Mouse (Mus musculus) hindbrain, embryonic 11.5 days (tissue): ENCODE results near the gene Cit. TPM values are rescaled to one million over a fixed set of nuclear protein-coding genes. Genes with fewer than 3 reads are reported as not detected.
"Not testable (repeated sequence)": the region's sequence is repeated elsewhere in the genome, so short reads cannot be mapped to it uniquely, and the experiment has no call there.

Source experiments
- ATAC-seq: fragments of 200-750 bp; cut with Nextera tagmentation; 2 replicates; pipeline ENCODE4 v1.8.0; 2017; ENCODE audit warnings: mild to moderate bottlenecking, moderate TSS enrichment, moderate library complexity; ENCODE audit not compliant: low FRiP score
- DNase-seq: peaks from one replicate; pipeline ENCODE4 v3.0.0-alpha.2; 2015; ENCODE audit warnings: low spot score
- H3K27ac ChIP-seq: fragments of 300-500 bp; sonication (generic); 2 replicates; pipeline ENCODE4 v1.5.1; 2014; ENCODE audit warnings: mild to moderate bottlenecking, low read depth, low read length
- H3K27me3 ChIP-seq: fragments of 300-500 bp; sonication (generic); 2 replicates; pipeline ENCODE4 v1.6.1; 2014; ENCODE audit warnings: mild to moderate bottlenecking, low read length, moderate library complexity, mixed read lengths; ENCODE audit not compliant: control insufficient read depth, insufficient read depth
- H3K36me3 ChIP-seq: fragments of 300-500 bp; sonication (generic); 2 replicates; pipeline ENCODE4 v1.6.1; 2014; ENCODE audit warnings: mild to moderate bottlenecking, low read length, moderate library complexity, mixed read lengths; ENCODE audit not compliant: control insufficient read depth, insufficient read depth
- H3K4me1 ChIP-seq: fragments of 300-500 bp; sonication (generic); replicated peaks from 2 replicates; pipeline ENCODE4 v1.6.1; 2014; ENCODE audit warnings: low read length, mixed read lengths; ENCODE audit not compliant: control insufficient read depth, insufficient read depth
- H3K4me2 ChIP-seq: fragments of 300-500 bp; sonication (generic); replicated peaks from 2 replicates; pipeline ENCODE4 v1.6.1; 2014; ENCODE audit warnings: mild to moderate bottlenecking, low read depth, low read length
- H3K4me3 ChIP-seq: fragments of 300-500 bp; sonication (generic); 2 replicates; pipeline ENCODE4 v1.5.1; 2014; ENCODE audit warnings: low read depth, low read length
- H3K9ac ChIP-seq: fragments of 300-500 bp; sonication (generic); 2 replicates; pipeline ENCODE4 v1.6.1; 2014; ENCODE audit warnings: low read depth, low read length
- H3K9me3 ChIP-seq: fragments of 300-500 bp; sonication (generic); 2 replicates; pipeline ENCODE4 v1.6.1; 2016; ENCODE audit warnings: low read length; ENCODE audit not compliant: control insufficient read depth
- WGBS: fragments of 180-500 bp; shearing (Covaris S2); extraction: QIAGEN DNeasy Blood & Tissue Kit; methylation state at CpG from one replicate; pipeline ENCODE4 v1.1.7; 2014; 5-methylcytosine and 5-hydroxymethylcytosine counted together
- polyA plus RNA-seq: library from polyadenylated mRNA; unstranded; fragments of >200 nt; fragmentation: Nextera tagmentation; extraction: Ambion mirVana; gene quantifications from 2 replicates; pipeline ENCODE4 v1.2.1, GENCODE M21; 2014

Cit gene
- polyA plus RNA-seq, 1 experiment from 2014 or later = 33.6 TPM

DNA sequence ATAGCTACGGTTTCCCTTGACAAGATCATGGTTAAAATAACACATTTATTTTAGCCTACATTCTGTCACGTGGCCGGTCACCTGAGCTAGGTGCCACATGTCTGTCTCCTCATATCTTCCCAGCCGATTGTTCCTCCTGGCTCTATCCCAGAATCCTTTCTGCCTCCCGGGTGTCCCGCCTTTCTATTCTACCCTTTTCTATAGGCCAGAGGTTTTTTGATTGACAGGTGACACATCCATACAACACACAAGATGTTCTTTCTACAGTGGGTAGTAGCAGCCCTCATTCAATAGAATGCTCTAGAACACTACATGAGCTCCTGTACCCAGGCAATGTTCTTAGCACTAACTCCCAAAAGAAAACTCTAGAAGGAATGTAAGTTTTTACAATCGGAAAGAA is 23.2 kb upstream of the Cit start:
- Histone ChIP-seq H3K4me1 (no peaks in the 10 kb centered on the region), H3K9me3 (no peaks in the 10 kb centered on the region), H3K9ac (no peak overlapping the region), H3K4me3 (no peak overlapping the region), H3K27ac (no peak overlapping the region), H3K27me3 (no peaks in the 10 kb centered on the region), H3K36me3 (no peaks in the 10 kb centered on the region), H3K4me2 (no peak overlapping the region)
- ATAC-seq (no peak), DNase-seq (no peak)
- 90% methylated on average over 7 of the region's 7 CpGs for WGBS

- Histone ChIP-seq H3K4me1 (no peaks in the 10 kb centered on the region), H3K9ac (no peak overlapping the region), H3K27me3 (no peaks in the 10 kb centered on the region), H3K4me2 (no peak overlapping the region), H3K4me3 (no peak overlapping the region), H3K27ac (no peak overlapping the region), H3K36me3 (no peaks in the 10 kb centered on the region), H3K9me3 (no peaks in the 10 kb centered on the region)
- no peak for ATAC-seq
- no peak for DNase-seq
- 98% methylated on average over 2 of the region's 2 CpGs for WGBS
Measured at GRCm38 (mm10) chr5:115832754-115833153, 12.3 kb upstream of the Cit start.

- DNase-seq, H3K27ac ChIP-seq, H3K9me3 ChIP-seq, H3K4me2 ChIP-seq, ATAC-seq, H3K9ac ChIP-seq, H3K36me3 ChIP-seq, H3K4me1 ChIP-seq, H3K27me3 ChIP-seq, H3K4me3 ChIP-seq: not testable (repeated sequence)
Measured at GRCm38 (mm10) chr5:115833806-115834205, 11.3 kb upstream of the Cit start.

GRCm38 (mm10) chr5:115835291-115835690 is 9.8 kb upstream of the Cit start:
- WGBS = 60% methylated on average over 7 of the region's 7 CpGs
- no peak for DNase-seq
- no peaks in the 10 kb centered on the region for H3K4me1 ChIP-seq
- no peaks in the 10 kb centered on the region for H3K27me3 ChIP-seq
- no peak overlapping the region for H3K4me2 ChIP-seq
- no peaks in the 10 kb centered on the region for H3K9me3 ChIP-seq
- H3K9ac ChIP-seq = no peak overlapping the region
- H3K27ac ChIP-seq = no peak overlapping the region
- ATAC-seq = no peak
- no peak overlapping the region for H3K4me3 ChIP-seq
- no peaks in the 10 kb centered on the region for H3K36me3 ChIP-seq

DNA sequence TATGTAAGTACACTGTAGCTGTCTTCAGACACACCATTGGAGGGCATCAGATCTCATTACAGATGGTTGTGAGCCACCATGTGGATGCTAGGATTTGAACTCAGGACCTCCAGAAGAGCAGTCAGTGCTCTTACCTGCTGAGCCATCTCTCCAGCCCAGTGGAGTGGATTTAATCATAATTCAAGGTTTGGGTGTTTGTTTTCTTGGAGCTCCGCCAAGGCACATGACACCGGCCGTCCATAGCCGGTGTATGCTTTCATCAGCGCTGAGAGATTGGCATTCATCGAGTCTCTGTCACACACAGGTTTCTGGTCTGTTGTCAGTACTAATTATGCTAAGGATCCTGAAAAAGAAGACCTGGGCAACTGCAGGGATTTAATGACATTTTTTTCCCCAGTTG is 7.0 kb upstream of the Cit start:
- Histone ChIP-seq H3K9me3 (no peaks in the 10 kb centered on the region), H3K4me3 (no peak overlapping the region), H3K4me1 (no peaks in the 10 kb centered on the region), H3K4me2 (no peak overlapping the region), H3K9ac (no peak overlapping the region), H3K27me3 (no peaks in the 10 kb centered on the region), H3K36me3 (no peaks in the 10 kb centered on the region), H3K27ac (no peak overlapping the region)
- WGBS = 86% methylated on average over 6 of the region's 6 CpGs
- no peak for ATAC-seq
- DNase-seq = no peak

DNA sequence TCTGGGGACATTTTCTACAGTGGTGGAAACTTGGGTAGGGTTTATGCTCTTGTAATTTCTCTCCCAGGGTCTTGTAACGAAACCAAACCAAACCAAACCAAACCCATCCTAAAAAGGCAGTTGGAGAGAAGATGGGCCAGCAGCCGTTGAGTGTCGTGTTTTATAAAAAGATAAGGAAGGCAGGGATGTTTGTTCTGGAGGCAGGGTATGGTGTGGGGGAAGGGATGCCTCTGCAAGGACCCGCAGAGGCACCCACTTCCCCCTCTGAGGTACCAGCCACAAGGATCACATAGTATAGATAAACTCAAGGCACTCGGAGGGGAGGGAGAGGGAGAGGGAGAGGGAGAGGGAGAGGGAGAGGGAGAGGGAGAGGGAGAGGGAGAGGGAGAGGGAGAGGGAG is 4.6 kb upstream of the Cit start:
- Histone ChIP-seq H3K4me3 (no peak overlapping the region), H3K27me3 (no peaks in the 10 kb centered on the region), H3K36me3 (no peaks in the 10 kb centered on the region), H3K9me3 (no peaks in the 10 kb centered on the region), H3K4me2 (no peak overlapping the region), H3K9ac (no peak overlapping the region), H3K27ac (no peak overlapping the region), H3K4me1 (no peaks in the 10 kb centered on the region)
- no peak for ATAC-seq
- 88% methylated on average over 3 of the region's 5 CpGs for WGBS
- DNase-seq = no peak

DNA sequence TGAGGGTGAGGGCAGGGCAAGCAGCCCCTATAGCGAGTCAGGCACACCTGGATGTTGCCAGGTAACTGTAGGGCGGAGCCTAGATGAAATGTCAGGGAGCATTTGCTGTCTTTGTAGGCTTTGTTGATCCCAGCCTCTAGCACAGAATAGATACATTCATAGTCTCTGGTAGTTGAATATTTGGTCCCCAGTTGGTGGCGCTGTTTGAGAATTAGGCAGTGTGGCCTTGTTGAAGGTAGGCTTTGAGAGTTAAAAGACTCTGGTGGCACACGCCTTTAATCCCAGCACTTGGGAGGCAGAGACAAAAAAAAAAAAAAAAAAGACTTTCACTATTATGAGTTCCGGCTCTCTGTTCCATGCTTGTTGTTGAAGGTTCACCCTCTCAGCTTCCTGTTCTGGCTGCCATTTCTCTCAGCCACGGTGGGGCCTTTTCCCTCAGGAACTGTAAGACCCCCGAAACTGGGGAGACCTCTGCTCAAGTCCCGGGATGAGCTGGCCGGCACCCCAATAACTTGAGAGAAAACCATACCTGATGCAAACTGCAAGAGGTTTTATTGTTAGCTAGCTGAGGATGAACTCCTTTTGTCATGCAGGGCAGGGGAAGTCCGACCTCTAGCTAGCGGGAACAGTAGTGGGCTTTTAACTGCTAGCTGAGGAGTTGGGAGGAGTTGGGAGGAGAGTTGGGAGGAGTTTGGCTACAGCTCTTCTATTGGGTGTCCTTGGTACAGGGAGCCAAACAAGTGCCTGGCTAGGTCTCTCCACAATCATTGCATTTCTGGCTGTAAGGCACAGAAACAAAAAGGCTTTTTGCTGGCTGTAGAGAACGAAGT is 3.9 kb upstream of the Cit start:
- DNase-seq = no peak
- Histone ChIP-seq H3K4me1 (0 out of 2 replicates have a peak, but pooled peaks cover 2% of the 10 kb centered on the region), H3K9me3 (no peaks in the 10 kb centered on the region), H3K27ac (no peak overlapping the region), H3K9ac (no peak overlapping the region), H3K4me3 (no peak overlapping the region), H3K36me3 (no peaks in the 10 kb centered on the region), H3K27me3 (no peaks in the 10 kb centered on the region), H3K4me2 (no peak overlapping the region)
- 80% methylated on average over 12 of the region's 12 CpGs for WGBS
- ATAC-seq = no peak

GRCm38 (mm10) chr5:115844368-115844765 is 711 bp upstream of the Cit start:
- H3K4me1 ChIP-seq = 0 out of 2 replicates have a peak, but pooled peaks cover 2% of the 10 kb centered on the region
- no peaks in the 10 kb centered on the region for H3K27me3 ChIP-seq
- no peaks in the 10 kb centered on the region for H3K9me3 ChIP-seq
- ATAC-seq (no peak), DNase-seq (no peak)
- peak overlapping the region; percentile 62 for H3K9ac ChIP-seq
- peak overlapping the region; percentile 82 for H3K4me3 ChIP-seq
- H3K4me2 ChIP-seq = peak overlapping the region; percentile 85
- peak overlapping the region; percentile 52 for H3K27ac ChIP-seq
- WGBS = 5% methylated on average over 12 of the region's 12 CpGs
- H3K36me3 ChIP-seq = no peaks in the 10 kb centered on the region

- no peak for ATAC-seq
- WGBS = 33% methylated on average over 8 of the region's 8 CpGs
Measured at GRCm38 (mm10) chr5:115845635-115846174, 627 bp downstream of the Cit start.

More at GRCm38 (mm10) chr5:115845635-115846174, 627 bp downstream of the Cit start:
- Histone ChIP-seq H3K4me2 (peak overlapping the region; percentile 85), H3K27me3 (no peaks in the 10 kb centered on the region), H3K4me3 (peak overlapping the region; percentile 82), H3K9me3 (no peaks in the 10 kb centered on the region), H3K9ac (peak overlapping the region; percentile 76), H3K36me3 (no peaks in the 10 kb centered on the region), H3K27ac (no peak overlapping the region), H3K4me1 (0 out of 2 replicates have a peak, but pooled peaks cover 2% of the 10 kb centered on the region)
- DNase-seq = no peak
